ENCODE assay signal across 14 mouse cellular contexts in the genomic region with DNA sequence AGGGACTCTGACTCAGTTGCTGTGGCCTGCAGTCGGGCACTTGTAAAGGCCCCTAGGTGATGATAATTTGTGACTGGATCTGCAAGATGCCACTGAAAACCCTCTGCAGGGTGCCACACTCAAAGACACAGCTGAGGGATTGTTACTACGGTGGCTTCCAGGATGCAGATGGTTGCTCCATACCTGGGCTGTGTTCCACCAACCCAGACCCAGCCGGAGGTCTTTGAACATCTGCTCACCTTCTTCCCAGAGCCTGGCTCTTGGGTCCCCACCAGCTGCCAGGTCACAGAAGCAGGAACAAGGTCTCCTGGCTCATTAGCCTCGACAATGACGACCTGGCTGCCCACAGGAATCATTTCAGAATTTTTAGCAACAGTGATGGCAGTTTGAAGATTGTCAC.
"Had no signal": no experiment of that assay in that cellular context is flagged by ENCODE, and none has a peak within 500 bp of the region (broad histone marks: within the 10 kb centered on the region; RNA-seq: fewer than 3 reads in every experiment).

No protein-coding gene starts in this region.

- H3K9ac ChIP-seq: limb, embryonic 15.5 days; liver, embryonic 13.5 days; liver, postnatal 0 days; lung, embryonic 15.5 days; stomach, embryonic 15.5 days had no signal

- H3K4me3 ChIP-seq: left cerebral cortex, adult 2 months; limb, embryonic 15.5 days; liver, embryonic 13.5 days; lung, embryonic 15.5 days; megakaryocyte, embryonic 14.5 days; stomach, embryonic 15.5 days had no signal

- ATAC-seq: liver, postnatal 0 days; midbrain, embryonic 16.5 days had no signal

- H3K9me3 ChIP-seq: limb, embryonic 15.5 days; lung, embryonic 15.5 days; stomach, embryonic 15.5 days had no signal

- DNase-seq: kidney, postnatal 14 days; liver, embryonic 13.5 days; liver, postnatal 0 days; lung, postnatal 14 days; right cerebral cortex, postnatal 14 days; thymus, postnatal 36 days had no signal

- H3K4me2 ChIP-seq: limb, embryonic 15.5 days; liver, embryonic 13.5 days; lung, embryonic 15.5 days; midbrain, embryonic 11.5 days; stomach, embryonic 15.5 days had no signal

- H3K36me3 ChIP-seq: limb, embryonic 15.5 days; liver, embryonic 13.5 days; lung, embryonic 15.5 days; stomach, embryonic 15.5 days had no signal

- H3K27me3 ChIP-seq: limb, embryonic 15.5 days; liver, embryonic 13.5 days; lung, embryonic 15.5 days; megakaryocyte, embryonic 14.5 days; stomach, embryonic 15.5 days had no signal

- H3K27ac ChIP-seq: left cerebral cortex, adult 2 months; limb, embryonic 15.5 days; liver, embryonic 13.5 days; lung, embryonic 15.5 days; macrophage; stomach, embryonic 15.5 days had no signal

- H3K4me1 ChIP-seq: limb, embryonic 15.5 days; liver, embryonic 13.5 days; lung, embryonic 15.5 days; megakaryocyte, embryonic 14.5 days; stomach, embryonic 15.5 days had no signal
